Mouse (Mus musculus) thymus, postnatal 10 days (tissue): ENCODE data around the gene Adk.

Source experiments
- DNase-seq, 2 experiments: peaks; one replicate each; pipeline ENCODE4 v3.0.0; 2021; ENCODE audit warnings: low spot score in 2 of 2

Gene Adk

DNA sequence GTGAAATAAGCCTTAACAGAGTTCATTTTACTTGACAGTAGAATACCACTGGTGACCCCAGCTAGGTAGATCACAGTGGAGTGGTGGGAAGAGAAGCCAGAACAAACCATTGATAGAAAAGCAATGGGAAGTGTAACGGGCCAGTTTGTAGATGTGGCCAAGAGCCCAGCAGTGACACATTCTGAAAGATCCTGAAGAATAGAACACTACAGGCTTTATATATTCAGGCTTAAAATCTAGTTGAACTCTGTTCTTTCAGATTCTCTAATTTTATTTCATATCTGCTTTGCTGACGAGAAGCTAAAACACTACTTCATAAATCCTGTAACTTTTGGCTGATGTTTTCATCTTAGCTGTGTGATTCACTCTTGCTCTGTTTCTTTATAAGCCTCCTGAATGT is 48.5 kb downstream of the Adk start:
- DNase-seq, result no peak

DNA sequence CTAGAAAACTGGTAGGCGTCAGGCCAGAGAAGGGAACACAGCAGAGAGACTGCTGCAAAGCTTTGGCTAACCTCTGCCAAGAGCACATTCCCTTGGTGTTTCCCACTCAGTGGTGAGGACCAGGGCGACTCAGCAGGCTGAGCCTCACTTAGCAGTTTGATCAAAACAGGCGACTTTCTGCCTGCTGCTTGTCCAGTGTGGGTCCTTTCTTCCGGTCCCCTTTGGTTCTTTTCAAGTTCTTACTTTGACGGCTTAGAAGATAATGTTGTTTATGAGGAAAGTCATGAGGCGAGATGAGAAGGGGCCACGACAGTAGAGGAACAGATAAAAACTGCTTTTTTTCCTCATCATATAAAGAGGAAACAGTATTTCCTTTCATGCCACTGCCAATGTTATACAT is 49.2 kb downstream of the Adk start:
- DNase-seq, result no peak

DNA sequence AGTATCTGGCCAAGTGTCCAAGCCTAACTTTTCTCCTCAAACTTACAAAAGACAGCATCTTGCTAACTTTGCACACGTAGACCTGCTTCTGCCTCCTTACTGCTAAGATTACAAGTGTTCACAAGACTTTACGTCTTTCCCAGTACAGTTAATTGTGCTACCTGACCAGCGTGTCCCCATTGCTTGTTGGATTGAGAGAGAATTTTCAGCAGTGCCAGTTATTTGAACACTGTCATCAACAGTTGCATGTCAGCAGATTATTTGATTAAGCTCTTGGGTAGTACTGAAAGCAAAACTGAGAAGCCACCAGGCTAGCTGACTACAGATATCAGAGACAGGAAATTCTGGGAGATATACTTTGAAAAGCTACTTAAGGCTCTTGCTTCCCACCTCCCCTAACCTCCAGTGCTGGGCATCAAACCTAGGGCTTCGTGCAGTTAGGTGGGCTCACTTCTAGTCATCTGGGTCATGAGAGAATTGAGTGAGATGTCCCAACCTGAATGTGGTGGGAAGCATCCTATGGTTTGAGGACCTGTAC is 50.4 kb downstream of the Adk start:
- DNase-seq, result no peak

DNA sequence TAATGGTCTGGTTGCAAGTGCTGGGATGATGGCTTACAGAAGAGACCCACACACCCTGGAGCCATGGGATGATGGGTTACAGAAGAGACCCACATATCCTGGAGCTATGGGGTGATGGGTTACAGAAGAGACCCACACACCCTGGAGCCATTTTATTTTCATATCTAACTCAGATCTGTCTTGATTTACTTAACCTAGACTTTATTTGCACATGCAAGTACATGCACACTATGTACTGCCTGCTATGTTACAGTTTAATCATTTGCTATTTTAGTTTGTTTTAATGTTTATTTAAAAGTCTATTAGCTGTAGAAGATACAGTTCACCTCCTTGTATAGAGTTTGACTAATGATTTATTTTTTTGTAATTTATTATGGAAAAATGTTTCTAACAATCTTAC is 52.7 kb downstream of the Adk start:
- DNase-seq, result no peak

DNA sequence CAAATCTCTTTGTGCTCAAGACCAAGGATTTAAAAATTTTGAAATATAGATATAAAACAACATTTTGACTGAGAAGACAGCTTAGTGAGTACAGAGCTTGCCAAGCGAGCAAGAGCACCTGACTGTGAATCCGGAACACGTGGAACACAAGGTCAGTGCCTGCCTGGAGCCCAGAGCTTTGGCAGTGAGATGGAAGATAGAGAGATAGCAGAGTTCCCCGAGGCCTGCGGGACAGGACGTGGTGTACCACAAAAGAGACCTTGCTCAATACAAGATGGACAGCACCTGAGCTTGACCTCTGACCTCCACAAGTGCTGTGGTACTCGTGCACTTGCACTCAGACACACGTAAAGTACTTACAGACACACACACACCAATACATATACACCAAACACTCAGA is 54.2 kb downstream of the Adk start:
- DNase-seq, result no peak

DNA sequence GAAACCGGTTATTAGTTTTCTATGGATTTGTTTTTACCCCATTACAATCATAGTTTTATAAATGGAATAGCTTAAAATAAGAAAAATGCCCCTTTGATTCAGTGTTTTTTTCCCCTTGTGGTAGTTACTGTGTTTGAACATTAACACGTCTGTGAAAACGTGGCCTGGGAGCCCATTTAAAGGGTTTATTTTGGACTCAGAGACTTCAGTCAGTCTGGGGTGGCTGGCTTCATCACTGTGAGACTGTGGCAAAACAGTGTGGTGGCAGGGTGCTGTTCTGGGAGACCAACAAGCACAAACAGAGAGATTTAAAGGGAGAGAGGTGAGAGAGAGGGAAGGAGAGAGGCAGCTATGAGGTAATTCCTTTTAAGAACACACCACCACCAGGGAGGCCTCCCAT is 55.2 kb downstream of the Adk start:
- no peak for DNase-seq

DNA sequence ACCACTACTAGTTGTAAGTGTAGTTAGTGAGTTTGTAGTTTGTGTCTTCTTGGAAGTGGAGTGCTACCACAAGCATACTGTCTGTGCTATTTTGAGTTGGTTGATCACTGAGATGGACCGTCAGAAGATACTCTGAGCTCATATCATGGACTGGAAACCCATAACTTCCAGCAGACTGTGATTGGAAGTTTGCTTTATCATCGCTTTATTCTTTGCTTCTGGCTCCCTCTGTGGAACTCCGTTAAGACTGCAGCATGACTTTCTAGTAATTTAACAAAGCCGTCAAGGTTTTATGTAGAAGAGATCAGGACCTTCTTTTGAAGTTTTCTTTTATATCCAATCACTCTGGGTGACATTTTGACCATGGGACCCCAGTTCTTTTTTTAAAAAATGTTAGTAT is 58.1 kb downstream of the Adk start:
- DNase-seq, result no peak

GRCm38 (mm10) chr14:21111500-21111899 is 59.1 kb downstream of the Adk start:
- no peak for DNase-seq

- no peak for DNase-seq
Observed at GRCm38 (mm10) chr14:21112174-21112573, 59.8 kb downstream of the Adk start.

- DNase-seq, result no peak
Observed at GRCm38 (mm10) chr14:21112742-21113141, 60.4 kb downstream of the Adk start.

DNA sequence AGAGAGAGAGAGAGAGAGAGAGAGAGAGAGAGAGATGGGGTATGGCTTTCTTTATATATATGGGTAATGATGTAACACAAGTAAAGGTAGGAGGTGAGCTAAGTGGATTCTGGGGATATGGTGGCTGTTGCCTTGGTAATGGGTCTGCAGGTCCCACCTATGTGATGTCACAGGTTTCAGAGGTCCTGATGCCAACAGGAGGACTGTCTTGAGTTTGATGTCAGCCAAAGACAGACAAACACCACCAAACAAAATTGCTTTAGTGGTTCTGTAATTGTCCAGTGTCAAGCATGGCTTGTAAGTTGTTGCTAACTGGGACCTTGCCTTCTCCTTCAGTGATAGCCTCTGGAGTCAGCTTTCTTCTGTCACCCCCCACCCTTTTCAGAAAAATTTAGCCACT is 62.0 kb downstream of the Adk start:
- DNase-seq, result no peak

- no peak for DNase-seq
Observed at GRCm38 (mm10) chr14:21115318-21115717, 62.9 kb downstream of the Adk start.

DNA sequence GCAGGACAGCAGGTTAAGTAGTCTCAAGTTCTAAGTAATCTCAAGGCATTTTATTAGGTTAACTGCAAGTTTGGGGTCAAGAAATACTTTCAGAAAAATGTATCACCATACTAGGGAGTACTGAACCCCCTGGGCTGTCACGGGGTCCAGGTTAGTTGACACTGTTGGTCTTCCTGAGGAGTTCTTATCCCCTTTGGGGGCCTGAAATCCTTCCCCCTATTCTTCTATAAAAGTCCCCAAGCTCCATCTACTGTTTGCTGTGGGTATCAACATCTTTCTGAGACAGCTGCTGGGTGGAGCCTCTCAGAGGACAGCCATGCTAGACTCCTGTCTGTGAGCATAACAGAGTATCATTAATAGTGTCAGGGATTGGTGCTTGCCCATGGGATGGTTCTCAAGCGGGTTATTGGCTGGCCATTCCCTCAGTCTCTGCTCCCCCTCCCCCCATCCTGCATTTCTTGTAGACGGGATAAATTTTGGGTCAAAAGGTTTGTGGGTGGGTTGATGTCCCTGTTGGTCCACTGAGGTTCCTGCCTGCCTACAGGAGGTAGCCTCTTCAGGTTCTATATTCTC is 63.6 kb downstream of the Adk start:
- DNase-seq, result peak; percentile 7 to 22

DNA sequence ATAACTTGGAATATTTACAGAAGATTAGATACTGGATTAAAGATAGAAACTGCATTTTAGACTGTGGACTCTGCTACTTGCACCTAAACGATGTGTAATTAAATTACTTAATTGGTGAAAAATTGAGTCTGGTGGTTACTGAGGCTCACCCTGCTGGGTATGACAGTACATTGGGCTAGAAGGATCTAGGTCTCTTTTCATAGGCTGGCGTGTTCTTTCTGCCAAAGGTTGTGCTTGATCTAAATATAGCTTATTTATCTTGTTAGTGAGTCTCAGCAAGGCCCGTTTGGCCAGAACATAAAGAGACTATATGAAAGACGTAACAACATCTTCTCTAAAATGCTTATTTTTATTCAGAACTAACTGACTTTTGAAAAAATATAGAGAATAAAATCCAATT is 65.7 kb downstream of the Adk start:
- no peak for DNase-seq

DNA sequence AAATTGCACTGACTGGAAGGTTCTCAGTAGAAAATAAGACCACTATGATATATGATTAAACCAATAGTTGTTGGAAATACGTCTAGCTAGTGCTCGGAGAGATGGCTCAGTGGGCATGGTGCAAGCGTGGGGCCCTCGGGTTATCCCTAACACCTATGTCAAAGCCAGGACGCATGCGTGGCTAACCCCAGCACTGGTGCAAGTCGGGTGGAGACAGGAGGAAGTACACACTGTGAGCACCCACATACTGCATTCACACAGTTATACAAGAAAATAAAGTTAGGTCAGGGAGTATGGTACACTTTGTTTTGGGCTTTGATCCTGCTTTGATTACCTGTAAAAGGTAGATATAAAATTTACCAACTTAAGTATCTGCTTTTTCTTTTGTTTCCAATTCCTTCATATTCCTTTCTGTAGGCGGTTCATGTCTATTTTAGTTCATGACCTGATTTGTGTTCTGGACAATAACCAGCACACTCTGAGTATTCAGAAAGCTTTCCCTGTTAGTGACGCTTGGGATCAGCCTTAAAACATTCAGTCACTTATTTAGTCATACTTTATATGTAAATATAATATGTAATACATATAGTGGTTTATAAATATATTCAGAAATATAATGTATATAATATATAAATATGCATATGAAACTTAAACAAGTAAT is 67.4 kb downstream of the Adk start:
- DNase-seq, result no peak

- peak in 1 of 2 experiments; percentile 38 for DNase-seq
Observed at GRCm38 (mm10) chr14:21120473-21120872, 68.1 kb downstream of the Adk start.

DNA sequence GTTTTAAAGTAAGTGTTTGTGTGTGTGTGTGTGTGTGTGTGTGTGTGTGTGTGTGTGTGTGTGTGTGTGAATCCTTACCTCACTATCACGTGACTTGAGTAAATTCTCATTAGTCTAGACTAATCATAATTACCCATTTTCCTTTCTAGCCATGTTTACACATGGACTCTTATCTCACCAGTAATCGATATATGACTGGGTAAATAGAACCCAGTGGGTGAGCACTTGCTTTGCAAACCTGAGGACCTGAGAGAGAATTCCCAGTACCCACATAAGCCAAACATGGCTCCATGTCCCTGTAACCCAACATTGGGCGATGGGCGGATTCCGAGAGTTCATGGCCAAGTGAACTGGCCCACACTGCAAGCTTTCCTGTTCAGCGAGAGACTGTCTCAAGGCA is 74.8 kb downstream of the Adk start:
- DNase-seq, result no peak

DNA sequence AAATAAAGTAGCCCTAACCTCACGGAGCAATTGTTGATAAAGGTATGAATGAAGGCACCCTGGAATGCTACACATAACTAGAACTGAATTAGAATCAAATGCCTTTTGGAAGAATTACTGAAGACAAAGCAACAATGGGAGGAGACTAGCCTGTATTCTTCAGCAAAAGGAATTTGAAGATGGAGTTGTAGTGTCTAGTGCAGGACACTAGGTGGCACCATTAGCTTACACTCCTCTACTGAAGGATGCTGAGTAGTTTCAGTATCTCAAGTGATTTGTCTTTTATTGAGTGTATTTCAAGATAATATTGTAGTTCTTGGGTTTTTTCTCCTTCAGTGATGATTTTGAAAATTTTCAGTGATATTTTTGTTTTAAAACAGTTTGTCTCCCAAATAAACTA is 84.5 kb downstream of the Adk start:
- peak; percentile 24 to 65 for DNase-seq

DNA sequence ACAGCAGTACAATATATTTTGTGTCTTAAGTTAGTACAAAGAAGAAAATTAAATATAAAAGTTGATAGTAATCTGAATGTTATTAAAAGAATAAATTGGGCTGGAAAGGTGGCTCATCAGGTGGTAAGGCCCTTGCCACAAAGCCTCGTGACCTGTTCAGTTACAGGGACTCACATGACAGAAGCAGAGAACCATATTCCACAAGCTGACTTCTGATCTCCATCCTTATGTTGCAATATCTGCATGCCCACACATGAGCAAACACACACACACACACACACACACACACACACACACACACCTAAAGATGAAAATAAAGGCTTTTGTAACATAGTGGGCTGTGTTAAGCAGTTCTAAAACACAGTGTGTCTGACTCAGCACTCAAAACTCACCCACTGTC is 90.2 kb downstream of the Adk start:
- no peak for DNase-seq

DNA sequence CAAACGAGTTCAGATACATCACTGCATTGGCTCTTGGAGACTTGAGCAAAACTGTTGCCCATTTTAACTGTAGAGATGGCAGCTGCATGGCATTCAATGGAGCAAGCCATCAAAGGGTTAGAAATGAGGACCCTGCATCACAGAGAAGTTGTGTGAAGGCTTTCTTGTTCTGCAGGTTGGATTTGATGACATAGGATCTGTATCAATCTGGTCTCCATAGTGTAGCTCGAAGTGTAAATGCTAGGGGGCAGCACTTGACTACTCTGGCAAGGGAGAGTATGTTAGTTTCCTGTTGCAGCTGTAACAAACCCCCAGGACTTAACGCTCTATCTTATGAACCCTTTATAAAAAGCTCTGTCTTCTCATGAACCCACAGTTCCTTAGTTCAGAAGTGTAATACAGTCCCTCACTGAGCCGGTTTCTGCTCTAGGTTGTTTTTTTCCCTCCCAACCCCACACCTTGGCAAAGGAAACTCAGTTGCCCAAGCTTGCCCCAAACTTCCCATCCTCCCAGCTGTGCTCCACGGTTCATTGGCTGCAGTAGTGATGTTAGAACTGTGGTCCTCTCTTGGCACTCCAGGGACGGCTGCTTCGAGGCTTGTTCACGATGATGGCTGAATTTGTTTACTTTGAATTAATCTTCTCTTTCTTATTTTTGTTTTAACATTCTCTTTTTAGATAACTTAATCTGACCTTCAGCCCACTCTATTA is 91.2 kb downstream of the Adk start:
- DNase-seq, result peak; percentile 14 to 68

DNA sequence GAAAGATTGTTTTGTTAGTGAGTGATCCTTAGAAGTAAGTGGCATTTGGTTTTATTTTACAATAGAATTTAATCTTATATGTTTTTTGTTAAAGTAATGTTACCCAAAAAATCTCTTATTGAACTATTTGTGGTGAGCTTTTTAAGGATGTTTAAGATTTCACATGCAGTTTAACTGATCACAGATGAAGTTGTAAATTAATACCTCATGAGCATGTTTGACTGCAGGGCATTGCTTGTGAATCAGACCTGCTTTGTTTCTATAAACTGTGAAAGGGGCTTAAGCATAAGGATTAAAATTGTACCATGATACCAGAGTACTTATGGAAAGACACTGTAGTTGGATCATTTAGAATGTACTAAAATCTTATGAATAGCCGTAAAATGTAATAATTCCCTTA is 94.8 kb downstream of the Adk start:
- no peak for DNase-seq

DNA sequence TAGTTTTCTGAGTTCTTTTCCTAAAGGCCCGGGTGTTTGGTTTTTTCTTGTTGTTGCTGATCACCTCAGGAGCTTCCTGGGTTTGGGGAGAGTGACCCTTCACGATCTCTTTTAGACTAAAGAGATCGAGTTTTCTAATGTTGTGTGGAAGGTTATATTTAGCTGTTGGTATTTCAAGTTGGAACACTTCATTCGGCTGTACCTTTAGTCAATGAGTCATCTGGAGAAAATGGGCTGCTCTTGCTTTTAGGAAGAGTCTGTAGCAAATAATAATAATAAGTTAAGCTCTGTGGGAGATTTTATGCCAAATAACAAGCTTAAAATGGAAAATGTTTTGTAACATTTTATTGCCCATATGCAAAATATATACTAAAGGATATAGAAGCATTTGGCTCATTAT is 97.9 kb downstream of the Adk start:
- no peak for DNase-seq

- no peak for DNase-seq
Observed at GRCm38 (mm10) chr14:21152055-21152454, 99.7 kb downstream of the Adk start.
